Mouse (Mus musculus) liver (tissue): ENCODE data around the gene C2cd4d.

Experiments
- DNase-seq: peaks from one replicate; pipeline ENCODE4 v3.0.0-alpha.2; 2020; ENCODE audit warnings: mixed read lengths

The C2cd4d gene

DNA sequence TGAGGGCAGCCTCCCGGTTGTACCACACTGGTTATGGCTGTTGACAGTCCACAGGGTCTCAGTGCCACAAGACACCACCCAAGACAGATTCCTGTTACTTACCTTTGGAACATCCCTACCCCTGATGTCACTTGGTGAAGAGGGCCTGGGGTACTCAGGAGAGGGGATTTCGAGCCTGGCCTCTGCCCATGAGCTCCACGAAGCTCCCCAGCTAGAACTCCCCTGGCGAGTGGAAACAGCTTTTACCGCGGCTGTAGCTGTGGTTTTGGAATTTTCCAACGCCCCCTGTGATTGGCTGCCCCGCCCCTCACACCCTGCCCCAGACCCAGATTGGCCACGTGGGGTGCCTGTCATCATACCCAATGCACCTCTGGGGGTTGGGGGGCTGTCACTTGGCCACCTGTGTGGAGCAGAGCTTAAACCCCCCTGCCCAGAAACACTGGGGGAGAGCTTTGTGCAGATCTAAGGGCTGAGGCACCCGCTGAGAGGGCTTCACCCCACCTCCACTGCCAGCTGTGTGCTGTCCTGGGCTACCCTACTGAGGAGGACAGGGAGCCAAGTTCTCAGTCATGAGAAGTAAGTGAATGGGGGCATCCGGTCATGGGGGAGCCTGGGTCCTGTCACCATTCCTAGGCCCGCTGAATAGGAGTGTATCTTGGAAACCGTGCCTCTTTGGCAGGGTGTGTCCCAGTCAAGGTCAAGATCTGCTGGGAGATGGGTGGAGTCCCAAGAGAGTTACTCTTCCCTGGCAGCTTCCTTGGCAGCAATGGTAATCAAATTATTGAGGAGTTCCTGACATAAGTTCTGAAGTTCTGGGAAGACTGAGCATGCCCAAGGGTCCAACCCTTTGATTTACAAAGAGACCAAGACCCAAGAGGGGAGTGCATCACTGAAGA is 15.0 kb downstream of the C2cd4d start:
- no peak for DNase-seq

DNA sequence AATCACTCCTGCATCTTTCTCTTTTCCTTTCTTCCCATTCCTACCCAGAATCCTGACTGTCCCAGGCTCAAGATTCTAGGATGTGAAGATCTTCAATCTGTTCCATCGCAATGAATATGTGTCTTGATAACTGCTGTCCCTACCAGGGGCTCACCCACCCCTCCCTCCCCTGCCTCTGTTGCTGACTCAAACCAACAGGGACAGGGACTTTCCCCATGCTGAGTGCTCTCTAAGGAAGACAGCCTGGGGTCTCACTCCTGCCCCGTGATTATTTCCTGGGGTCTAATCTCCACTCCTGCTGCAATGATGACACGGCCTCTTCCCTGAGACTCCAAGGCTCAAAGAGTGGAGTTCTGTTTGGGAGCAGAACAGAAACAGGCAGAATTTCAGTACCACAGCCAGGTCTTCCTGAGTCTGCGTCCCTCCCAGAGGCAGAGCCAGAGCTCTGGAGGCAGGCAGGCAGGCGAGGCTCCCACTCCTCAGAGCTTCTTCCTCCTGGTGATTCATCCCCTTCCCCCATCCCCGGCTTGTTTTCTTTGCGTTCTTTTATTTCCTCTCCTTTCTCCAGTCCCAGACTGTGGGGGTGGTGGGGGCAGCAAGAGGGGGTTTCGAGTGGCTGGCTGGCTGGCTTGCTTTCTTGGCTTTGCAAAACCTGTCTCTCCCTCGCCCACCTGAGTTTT is 17.7 kb downstream of the C2cd4d start:
- no peak for DNase-seq

DNA sequence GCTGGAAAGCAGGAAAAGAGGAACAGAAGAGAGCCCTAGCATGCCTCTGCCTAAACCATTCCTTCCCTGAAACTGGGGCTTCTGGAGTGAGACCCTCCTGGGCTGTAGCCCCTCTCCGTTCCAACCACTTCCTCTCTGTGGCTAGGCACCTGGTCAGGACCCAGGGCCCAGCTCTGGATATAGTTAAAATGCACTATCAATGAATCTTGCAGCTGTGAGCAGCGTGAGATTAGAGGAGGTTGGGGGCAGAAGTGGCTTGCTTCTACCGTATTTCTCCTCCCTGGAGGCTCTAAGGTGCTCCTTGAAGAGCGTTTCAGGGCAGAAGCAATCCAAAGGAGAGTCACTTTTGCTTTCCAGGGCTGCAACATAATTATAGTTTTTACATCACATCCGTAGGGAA is 20.1 kb downstream of the C2cd4d start:
- DNase-seq, result no peak

DNA sequence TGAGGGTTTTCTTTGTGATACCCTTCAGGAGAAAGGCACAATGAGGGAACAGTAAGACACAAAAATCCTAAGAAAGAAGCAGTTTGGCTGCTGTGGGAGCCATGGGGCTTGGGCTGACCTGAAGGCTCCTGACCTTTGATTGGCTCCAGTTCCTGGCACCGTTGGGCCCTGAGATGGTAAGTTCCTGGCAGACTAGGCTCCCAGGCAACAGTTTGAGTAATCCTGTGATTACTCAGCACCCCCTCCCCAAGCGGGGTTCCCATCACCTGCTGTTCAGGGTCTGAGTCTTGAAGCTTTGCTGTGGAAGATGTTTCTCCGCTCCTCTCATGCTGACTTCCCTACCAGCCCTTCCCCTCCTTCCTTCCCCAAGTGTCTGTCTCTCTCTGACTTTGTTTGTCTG is 21.2 kb downstream of the C2cd4d start:
- DNase-seq, result no peak

DNA sequence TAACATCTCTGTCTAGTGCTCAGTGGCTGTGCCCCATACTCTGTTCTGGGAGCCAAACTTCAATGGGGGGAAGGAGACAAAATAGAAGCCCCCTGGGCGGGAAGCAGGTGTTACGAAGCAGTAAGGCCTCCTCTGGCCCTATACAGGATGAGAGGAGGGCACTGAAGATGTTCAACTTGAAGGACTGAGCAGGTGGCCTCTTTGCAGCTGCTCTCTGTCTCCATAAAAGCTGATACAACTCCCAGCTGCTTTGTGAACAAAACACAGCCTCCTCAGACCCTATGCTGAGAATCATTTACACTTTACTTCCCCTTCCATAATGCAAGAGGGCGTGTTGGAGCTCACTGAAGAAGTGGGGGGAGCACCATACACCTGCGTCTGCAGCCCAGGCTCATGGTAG is 24.4 kb downstream of the C2cd4d start:
- DNase-seq, result no peak

DNA sequence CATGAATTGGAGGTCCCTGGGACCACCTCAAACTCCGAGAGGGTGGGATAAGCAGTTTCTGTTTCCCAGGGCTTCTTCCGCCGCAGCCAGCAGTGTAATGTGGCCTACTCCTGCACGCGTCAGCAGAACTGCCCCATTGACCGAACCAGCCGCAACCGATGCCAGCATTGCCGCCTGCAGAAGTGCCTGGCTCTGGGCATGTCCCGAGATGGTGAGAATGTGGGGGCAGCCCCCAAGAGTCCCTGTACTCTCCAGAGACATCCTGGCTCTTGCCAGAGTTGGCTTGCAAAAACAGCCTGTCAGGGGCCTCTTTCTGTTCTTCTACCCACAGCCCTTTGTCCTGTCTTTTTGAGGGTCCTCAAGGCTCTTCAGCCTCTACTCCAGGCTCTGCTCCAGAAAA is 25.2 kb downstream of the C2cd4d start:
- DNase-seq, result no peak

DNA sequence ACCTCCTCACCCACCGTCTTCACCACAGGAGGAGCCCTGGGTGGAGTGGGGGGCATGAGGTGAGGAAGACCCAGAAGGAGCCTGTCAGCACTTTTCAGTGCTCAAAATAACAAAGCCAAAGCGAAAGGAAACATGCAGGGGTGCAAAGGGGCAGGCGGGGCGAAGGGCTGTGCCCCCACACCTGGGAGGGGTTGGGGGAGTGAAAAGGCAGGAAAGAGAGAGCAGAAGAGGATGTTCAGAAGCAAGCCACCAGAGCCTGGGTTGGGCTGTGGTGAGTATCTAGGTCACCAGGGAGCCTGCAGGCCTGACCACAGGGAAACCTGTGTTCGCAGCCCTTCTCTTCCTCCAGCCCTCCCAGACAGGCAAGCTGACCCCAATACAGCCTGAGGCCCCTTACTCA is 25.8 kb downstream of the C2cd4d start:
- DNase-seq, result no peak

DNA sequence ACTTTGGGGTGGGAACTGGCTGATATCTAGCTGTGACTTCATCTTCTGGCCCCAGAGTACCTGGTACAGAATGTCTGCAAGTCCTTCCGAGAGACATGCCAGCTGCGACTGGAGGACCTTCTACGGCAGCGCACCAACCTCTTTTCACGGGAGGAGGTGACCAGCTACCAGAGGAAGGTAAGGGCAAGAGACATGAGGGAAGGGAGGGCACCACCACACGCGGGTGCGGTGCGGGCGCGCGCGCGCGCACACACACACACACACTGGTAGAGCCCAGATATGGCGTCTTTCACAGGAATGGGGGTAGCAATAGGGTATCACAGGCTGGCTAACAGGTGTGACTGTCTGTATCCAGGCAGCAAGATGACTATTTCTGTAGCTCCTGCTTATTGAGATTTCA is 27.2 kb downstream of the C2cd4d start:
- no peak for DNase-seq

DNA sequence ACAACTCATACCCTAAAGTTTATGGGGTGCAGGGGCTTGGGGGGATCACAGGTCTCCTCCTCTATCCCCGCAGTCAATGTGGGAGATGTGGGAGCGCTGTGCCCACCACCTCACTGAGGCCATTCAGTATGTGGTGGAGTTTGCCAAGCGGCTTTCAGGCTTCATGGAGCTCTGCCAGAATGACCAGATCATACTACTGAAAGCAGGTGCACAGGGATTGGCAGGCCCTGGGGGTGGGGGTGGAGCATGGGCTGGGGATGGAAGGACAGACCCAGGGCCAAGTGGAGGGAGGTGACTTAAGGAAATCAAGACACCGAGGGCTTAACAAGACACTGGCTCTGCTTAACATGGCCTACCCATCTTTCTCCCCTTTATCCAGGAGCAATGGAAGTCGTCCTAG is 28.8 kb downstream of the C2cd4d start:
- DNase-seq, result no peak

DNA sequence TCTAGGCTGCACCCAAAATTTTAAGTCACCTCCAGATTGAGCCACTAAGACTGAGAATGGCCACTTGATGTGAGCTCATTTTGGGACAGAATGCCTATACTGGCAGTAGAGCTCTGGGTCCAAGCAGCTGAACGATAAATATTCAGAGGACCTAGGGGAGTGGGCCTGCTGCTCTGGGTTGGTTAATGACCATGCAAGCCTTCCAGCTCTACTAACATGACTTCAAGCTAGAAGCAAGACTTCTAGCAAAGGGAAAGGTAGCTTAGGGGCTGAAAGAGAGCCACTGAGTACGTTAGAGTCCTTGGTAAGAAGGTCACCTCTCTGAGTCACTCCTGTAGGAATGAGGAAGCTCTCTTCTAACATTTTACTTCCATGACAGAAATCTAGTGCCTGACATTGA is 29.9 kb downstream of the C2cd4d start:
- no peak for DNase-seq

DNA sequence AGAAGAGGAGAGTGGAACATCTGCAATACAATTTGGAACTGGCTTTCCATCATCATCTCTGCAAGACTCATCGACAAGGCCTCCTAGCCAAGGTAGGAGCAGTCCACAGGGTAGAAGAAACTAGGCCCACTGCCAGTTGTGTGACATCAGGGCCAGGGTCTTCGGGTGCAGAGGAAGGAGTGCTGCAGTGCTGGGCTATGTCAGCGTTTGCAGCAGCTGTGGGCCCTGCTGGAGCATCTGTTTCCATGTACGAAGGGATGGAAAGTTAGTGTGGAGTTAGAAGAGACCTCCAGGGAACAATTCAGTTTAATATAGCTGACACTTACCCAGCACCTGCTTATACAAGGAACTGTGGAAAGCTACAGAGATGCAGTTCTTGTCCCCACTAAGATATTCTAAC is 30.8 kb downstream of the C2cd4d start:
- DNase-seq, result no peak

DNA sequence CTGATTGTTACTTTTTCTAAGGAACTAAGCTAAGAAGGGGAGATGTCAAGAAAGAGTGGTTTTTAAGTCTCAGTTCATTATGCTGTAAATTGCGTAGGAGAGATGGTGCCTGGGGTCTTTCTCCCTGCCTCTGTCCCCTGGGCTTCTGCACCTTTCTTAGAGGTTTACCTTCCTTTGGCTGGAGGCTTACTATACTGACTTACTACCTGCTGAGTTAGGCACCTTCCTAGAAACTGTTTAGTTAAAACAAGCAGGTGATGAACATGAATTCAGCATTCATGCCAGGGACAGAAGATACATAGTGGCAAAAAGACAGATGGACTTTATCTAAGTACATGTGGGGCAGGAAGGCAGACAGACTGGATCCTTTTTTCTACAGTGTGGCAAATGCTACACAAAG is 34.1 kb downstream of the C2cd4d start:
- no peak for DNase-seq

DNA sequence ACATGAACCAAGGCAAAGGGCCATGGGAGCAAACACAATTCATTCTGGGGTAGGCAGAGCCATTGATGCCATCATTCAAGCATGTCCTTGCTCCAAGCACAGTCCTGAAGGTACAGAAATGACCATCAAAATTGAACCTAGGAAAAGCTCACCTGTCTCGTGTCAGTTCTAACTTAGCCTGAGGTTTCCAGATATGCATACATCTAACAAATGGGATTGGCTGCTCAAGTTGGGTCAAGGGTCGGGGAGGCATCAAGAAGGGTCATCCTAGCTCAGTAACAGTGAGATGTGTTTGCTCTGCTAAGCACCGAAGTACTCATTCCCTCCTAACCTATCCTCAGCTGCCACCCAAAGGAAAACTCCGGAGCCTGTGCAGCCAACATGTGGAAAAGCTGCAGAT is 34.6 kb downstream of the C2cd4d start:
- no peak for DNase-seq

DNA sequence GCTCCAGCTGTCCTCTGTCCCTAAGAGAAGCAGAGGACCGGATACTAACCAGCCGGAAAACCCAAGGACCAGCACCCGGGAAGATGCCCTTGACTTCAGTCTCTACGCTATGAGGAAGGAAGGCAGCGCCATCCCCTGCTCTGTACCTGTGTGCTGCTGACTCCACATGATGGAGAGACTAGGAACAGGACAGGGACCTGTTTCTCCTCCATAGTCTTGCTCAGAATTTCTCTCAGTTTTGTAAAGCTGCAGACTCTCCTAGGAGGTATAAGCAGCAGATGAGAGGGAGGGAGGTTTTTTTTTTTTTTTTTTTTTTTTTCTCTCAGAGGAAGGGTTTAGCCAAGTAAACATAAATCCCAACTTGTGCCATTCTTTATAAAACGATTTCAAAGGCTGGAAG is 36.0 kb downstream of the C2cd4d start, which contains the start of gene Lingo4:
Gene Lingo4 (plus strand): TSS at position 301 of the 400 bp plus-strand sequence.
- DNase-seq, result no peak

DNA sequence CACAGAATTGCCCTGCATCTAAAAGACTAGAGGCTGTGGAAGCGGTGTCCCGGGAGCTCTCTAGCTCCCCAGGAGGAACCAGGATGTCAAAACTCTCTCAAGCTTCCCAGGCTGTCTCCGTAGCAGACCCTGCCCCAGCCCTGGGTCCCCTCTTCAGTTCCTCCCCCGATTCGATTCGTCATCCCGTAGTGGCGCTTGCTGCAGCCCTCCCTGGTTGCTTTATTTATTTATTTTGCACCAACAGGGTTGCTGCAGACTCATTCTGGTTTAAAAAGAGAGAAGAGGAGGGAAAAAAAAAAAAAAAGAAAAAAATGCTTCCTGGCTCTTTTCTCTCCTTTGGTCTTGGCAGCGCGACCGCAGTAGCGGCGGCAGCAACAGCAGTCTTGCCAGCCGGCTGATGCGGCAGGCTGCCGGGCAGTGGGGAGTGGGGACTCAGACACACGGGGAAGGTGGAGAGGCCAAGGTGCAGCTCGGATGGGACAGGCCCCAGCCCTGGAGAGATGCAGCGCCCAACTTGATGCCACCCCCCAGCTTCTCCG is 36.8 kb downstream of the C2cd4d start:
- no peak for DNase-seq

DNA sequence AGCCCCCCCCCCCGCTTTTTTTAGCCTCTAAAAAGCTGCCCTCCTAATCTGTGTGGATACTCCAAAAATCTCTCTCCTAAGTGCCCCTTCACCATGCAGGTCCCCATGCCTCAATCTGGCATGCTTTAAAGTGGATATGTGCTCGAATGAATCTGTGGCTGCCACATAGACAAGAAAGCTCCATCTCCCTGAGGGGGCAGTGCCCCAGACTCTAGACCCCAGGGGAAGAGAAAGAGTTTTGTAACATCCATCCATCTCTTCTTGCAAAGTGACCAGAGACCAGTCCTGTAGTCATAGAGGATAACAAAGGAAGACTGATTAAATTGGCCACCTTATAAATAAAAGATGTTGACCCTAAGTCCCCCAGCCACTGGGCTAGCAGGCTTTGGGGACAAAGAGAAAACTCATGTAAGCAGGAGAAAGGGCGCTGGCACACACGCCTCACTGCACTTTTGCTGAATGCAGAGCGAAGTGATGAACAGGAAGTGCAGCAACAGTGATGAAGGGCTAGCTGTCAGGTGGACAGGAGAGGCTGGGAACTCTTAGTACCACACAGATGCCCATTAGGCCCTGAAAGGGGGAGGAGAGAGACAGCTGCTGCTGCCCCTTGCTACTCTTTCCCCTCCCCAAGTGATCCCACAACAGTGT is 37.5 kb downstream of the C2cd4d start:
- no peak for DNase-seq

DNA sequence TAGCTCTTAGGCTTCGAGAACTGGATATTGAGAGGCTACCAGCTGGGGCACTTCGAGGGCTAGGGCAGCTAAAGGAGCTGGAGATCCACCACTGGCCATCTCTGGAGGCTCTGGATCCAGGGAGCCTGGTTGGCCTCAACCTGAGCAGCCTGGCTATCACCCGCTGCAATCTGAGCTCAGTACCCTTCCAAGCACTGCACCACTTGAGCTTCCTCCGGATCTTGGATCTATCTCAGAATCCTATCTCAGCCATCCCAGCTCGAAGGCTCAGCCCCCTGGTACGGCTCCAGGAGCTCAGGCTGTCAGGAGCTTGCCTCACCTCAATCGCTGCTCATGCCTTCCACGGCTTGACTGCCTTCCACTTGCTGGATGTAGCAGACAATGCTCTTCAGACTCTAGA is 40.2 kb downstream of the C2cd4d start:
- DNase-seq, result no peak

DNA sequence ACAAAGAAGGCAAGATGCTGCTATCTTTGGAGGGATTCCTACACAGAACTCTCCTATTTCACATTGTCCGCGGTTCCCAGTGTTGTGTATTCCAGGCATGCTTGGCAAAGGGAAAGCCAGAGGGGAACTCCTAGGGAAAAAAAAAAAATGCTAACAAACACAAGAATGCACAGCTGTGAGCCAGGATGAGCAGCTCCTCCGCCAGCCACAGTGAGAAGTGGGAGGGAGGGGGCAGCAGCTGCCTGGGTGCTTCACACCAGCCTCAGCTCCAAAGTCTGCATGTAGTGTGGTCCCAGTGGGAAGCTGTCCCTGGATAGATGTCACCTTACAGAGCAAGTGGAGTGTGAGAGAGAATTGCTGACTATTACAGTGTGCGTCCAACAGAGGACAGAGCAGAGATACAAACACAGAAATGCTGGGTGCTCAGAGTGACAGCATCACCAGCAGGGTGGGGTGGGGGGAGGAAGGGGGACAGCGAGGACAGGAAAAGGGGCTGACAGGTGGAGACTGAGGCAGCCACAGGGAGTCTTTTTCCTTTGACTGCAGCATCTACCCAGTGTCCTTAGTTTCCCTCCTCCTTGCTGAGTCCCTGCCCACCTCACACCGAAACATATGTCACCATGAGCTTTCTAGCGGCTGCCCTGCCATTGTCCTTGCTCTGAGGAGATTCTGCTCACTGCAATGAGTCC is 42.3 kb downstream of the C2cd4d start:
- no peak for DNase-seq

DNA sequence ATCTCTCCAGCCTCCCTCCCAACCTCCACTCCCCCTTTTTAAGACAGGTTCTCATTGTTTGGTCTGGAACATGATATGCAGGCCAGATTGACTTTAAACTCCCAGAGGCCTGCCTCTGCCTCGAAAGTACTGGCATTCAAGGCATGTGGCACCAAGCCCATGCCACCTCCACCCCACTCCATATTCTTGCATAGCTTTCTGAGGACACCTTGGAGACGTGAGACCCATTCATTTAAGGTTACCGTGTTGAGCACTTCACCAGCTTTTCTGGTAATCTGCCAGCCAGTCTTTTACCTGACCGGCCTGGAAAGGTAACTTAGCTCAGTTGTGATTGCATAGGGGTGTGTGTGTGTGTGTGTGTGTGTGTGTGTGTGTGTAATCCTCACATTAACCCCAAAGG is 43.3 kb downstream of the C2cd4d start:
- no peak for DNase-seq

DNA sequence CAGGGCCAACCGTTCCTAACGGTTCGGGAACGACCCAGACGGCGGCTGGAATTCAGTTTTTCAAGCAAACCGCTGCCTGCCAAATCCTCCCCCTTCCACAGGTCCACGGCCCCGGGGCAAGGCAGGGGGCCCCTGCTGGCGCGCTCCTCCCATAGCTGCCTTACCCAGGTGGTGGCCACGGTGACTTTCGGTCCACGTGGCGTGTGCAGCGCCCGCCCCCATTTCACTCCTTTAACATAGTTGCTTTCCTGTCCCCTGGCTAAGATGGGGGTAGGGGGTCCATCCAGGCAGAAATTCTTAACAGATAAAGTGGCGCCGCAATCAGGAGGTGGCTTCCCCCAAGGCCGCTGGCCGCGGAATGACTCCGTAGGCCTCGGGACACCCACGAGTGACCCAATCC is 50.3 kb downstream of the C2cd4d start:
- DNase-seq, result peak; percentile 22

DNA sequence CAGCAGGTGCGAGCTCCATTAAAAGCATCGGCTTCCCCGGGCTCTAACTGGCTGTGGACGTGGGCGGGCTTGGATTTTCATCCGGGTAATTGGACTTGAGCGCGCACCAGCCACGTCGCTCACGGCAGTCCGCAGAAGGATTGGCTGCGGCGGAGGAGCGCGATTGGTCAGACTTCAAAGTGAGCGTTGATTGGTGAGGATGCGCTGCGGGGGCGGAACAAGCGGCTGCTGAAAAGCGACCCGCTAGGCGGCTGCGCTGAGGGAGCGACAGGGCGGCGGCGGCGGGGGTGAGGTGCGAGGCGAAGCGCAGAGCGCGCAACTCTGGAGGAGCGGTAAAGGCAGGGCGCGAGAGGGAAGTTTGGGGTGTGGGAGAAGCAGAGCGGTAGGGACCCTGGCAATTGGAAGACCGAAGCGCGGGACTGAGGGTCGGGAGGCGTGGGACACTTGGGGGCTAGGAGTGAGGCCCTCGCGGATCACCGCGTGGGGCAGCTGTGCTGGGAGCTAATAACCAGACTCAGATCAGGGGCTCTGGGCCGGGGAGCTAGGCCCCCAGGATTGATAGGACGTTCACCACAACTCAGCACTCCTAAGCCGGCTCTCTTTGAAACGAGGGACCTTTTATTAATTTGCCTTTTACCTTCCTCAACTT is 50.9 kb downstream of the C2cd4d start, which contains the start of gene Tdrkh:
Gene Tdrkh (plus strand): TSS at position 243 of the 649 bp plus-strand sequence.
- DNase-seq, result peak; percentile 90
